Mouse (Mus musculus) heart, embryonic 12.5 days (tissue): ENCODE data around the gene Gm26602. TPM values are rescaled to one million over a fixed set of nuclear protein-coding genes. Genes with fewer than 3 reads are reported as not detected.
A peak's percentile ranks its signal among the peaks of the same experiment; 100 is the strongest.
"Not testable (repeated sequence)": the region's sequence is repeated elsewhere in the genome, so short reads cannot be mapped to it uniquely, and the experiment has no call there.

Experiments
- ATAC-seq: fragments of 200-750 bp; cut with Nextera tagmentation; 2 replicates; pipeline ENCODE4 v1.8.0; 2017; ENCODE audit warnings: moderate TSS enrichment, moderate library complexity; ENCODE audit not compliant: insufficient number of reproducible peaks, low FRiP score
- H3K27ac ChIP-seq: fragments of 300-500 bp; sonication (generic); 2 replicates; pipeline ENCODE4 v1.5.1; 2016; ENCODE audit warnings: mild to moderate bottlenecking, moderate library complexity; ENCODE audit not compliant: poor library complexity, severe bottlenecking
- H3K27me3 ChIP-seq: fragments of 300-500 bp; sonication (generic); replicated peaks from 2 replicates; pipeline ENCODE4 v1.6.1; 2016; ENCODE audit warnings: mild to moderate bottlenecking, moderate library complexity
- H3K36me3 ChIP-seq: fragments of 300-500 bp; sonication (generic); 2 replicates; pipeline ENCODE4 v1.6.1; 2016; ENCODE audit warnings: mild to moderate bottlenecking, moderate library complexity
- H3K4me1 ChIP-seq: fragments of 300-500 bp; sonication (generic); replicated peaks from 2 replicates; pipeline ENCODE4 v1.6.1; 2016; ENCODE audit warnings: mild to moderate bottlenecking
- H3K4me2 ChIP-seq: fragments of 300-500 bp; sonication (generic); 2 replicates; pipeline ENCODE4 v1.6.1; 2016; ENCODE audit warnings: mild to moderate bottlenecking, moderate library complexity
- H3K4me3 ChIP-seq: fragments of 300-500 bp; sonication (generic); 2 replicates; pipeline ENCODE4 v1.5.1; 2016; ENCODE audit warnings: mild to moderate bottlenecking
- H3K9ac ChIP-seq: fragments of 300-500 bp; sonication (generic); 2 replicates; pipeline ENCODE4 v1.6.1; 2016; ENCODE audit warnings: mild to moderate bottlenecking, moderate library complexity
- H3K9me3 ChIP-seq: fragments of 300-500 bp; sonication (generic); replicated peaks from 2 replicates; pipeline ENCODE4 v1.6.1; 2016; ENCODE audit warnings: mild to moderate bottlenecking, moderate library complexity
- WGBS: fragments of 180-500 bp; shearing (Covaris S2); methylation state at CpG from one replicate; pipeline ENCODE4 v1.1.7; 2016; 5-methylcytosine and 5-hydroxymethylcytosine counted together
- polyA plus RNA-seq: library from polyadenylated mRNA; unstranded; fragments of >200 nt; fragmentation: Nextera tagmentation; extraction: Ambion mirVana; gene quantifications from 2 replicates; pipeline ENCODE4 v1.2.1, GENCODE M21; 2016

Gene Gm26602
- polyA plus RNA-seq, 1 experiment from 2014 or later: 19.3 TPM

DNA sequence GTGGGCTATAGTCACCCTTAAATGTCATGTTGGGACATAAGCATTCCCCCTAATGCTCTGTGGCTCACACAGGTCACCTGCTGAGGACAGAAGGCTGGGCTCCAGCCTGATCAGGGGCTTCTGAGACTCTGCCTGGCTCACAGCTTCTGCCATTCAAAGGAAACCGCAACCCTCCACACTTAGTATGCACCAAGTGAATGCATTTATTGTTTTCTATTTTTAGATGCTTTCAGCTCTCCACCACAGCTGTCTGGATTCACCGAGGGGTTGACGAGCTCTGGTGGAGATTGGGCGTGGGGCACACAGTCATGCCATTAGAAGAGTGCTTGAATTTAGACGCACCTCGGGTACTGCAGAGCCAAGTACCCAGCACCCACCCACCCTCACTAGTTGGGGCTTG is 37.3 kb upstream of the Gm26602 start:
- 14% methylated on average over 6 of the region's 6 CpGs for WGBS
- Histone ChIP-seq H3K36me3 (no peaks in the 10 kb centered on the region), H3K4me3 (peak overlapping the region; percentile 63), H3K4me2 (peak overlapping the region; percentile 83), H3K4me1 (peaks cover 13% of the 10 kb centered on the region; the same call in 1 of the 2 replicates), H3K9me3 (no peaks in the 10 kb centered on the region), H3K9ac (no peak overlapping the region), H3K27me3 (peaks cover 12% of the 10 kb centered on the region), H3K27ac (no peak overlapping the region)
- no peak for ATAC-seq

DNA sequence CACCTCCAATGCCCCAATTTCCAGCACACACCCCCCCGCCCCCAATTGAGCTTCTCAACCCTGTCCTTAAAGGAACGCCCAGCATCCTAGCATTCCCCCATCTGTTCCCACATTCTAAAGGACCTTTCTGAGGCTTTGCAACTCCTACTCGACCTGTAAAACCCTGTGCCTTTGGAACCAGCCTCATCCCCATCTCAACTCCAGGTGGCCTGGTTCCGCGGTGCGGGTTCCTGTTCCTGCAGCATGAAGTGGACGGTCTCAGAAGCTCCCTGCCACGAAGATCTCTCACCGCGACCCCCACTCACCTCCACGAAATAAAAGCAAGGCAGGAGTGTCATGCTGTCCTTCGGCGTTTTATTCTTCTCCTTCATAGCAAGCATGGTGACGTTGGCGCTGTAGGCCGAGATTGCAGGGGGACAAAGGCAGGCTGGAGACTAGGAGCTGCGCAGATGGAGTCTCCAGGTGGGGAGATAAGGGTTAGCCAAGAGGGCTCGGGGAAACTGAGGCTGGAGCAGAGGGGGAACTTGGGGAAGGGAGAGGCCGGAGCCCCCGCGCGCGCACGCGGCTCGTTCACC is 36.9 kb upstream of the Gm26602 start:
- no peak overlapping the region for H3K27ac ChIP-seq
- H3K27me3 ChIP-seq: peaks cover 14% of the 10 kb centered on the region
- H3K4me3 ChIP-seq: peak overlapping the region; percentile 63
- ATAC-seq: peak; percentile 7; the same call in 1 of the 2 replicates
- no peaks in the 10 kb centered on the region for H3K36me3 ChIP-seq
- peak overlapping the region; percentile 76 for H3K9ac ChIP-seq
- 3% methylated on average over 26 of the region's 26 CpGs for WGBS
- H3K9me3 ChIP-seq: no peaks in the 10 kb centered on the region
- peaks cover 13% of the 10 kb centered on the region; the same call in 1 of the 2 replicates for H3K4me1 ChIP-seq
- H3K4me2 ChIP-seq: peak overlapping the region; percentile 83

DNA sequence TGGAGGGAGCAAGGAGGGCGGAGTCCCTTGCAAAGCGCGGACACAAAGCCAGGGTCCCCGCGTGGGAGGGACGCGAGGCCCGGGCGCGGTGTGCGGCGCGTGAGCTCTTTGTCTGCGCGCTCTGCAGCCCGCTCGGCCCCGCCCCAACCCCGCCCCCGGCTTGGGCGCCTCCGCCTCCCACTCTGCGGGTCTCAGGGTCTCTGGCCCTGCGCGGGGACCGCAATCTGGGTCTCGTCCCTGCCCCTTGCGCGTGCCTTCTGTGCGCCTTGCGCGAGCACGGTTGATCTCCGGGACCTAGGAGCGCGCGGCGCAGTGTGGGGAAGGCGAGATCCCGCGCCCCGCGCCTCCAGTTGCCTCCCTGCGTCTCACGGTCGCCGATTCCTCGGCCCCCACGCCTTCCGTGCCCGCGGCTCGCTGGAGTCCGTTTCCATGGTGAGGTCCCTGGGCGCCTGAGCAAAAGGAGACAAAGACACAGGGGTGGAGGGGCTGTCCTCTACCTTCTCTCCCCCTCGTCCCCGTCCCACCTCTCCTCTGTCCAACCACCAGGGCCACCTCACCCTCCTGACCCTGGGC is 36.3 kb upstream of the Gm26602 start, which contains the start of the genes Prtn3 and Plppr3:
Gene Prtn3, plus strand, starts transcription at position 187 of the 573 bp plus-strand sequence.
Gene Plppr3, minus strand, starts transcription at position 345 of the 573 bp plus-strand sequence.
- no peaks in the 10 kb centered on the region for H3K36me3 ChIP-seq
- peak within 1 kb of the TSS; percentile 83 for H3K4me2 ChIP-seq
- H3K4me3 ChIP-seq: peak within 1 kb of the TSS; percentile 63
- H3K27me3 ChIP-seq: peaks cover 14% of the 10 kb centered on the region
- under 1% methylated on average over 48 of the region's 57 CpGs for WGBS
- peak within 1 kb of the TSS; percentile 76 for H3K9ac ChIP-seq
- ATAC-seq: peak; percentile 59
- no peak within 1 kb of the TSS for H3K27ac ChIP-seq
- H3K4me1 ChIP-seq: peaks cover 15% of the 10 kb centered on the region; the same call in 1 of the 2 replicates
- no peaks in the 10 kb centered on the region for H3K9me3 ChIP-seq

DNA sequence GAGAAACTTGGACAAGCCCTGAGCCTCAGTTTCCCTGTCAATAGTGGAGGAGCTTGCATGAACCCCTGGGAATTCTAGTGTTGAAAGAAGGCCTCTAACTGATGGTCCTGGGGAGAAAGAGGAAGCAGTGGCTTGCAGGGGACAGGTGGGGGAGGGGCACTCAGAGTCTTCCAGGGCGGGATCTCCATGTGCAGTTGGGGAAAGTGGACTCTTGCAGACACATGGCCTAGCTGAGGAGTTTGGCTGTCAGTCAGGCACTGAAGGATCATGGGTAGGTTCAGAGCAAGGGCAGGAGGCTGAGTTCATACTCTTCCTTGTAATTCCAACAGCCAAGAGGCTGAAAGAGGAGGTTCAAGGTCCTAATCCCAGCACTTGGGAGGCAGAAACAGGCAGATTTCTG is 33.5 kb upstream of the Gm26602 start:
- ATAC-seq: no peak
- Histone ChIP-seq H3K27me3 (peaks cover 19% of the 10 kb centered on the region), H3K9me3 (no peaks in the 10 kb centered on the region), H3K27ac (no peak overlapping the region), H3K9ac (no peak overlapping the region), H3K36me3 (no peaks in the 10 kb centered on the region), H3K4me2 (no peak overlapping the region), H3K4me1 (peaks cover 27% of the 10 kb centered on the region), H3K4me3 (no peak overlapping the region)
- WGBS: 48% methylated on average over 1 of the region's 1 CpGs

DNA sequence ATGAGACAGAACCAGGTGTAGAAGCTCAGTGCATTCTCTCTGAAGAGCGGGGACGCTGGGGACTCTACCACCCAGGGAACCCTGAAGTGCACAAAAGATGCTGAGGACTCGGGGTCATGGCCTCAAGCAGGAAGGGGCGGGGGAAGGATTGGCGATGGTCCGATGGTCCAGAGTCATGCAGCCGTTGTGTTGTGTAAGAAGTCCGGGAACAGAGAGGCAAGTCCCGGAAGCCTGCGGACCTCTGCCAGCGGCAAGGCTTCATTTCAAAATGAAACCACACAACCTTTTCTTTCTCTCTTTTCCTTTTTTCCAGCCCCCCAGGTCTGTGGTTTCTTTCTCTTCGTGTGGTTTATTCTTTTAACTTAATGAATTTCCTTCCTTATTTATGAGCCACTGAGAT is 32.9 kb upstream of the Gm26602 start:
- Histone ChIP-seq H3K4me2 (no peak overlapping the region), H3K4me1 (peaks cover 33% of the 10 kb centered on the region), H3K27me3 (peaks cover 20% of the 10 kb centered on the region), H3K36me3 (no peaks in the 10 kb centered on the region), H3K9ac (no peak overlapping the region), H3K9me3 (no peaks in the 10 kb centered on the region), H3K27ac (no peak overlapping the region), H3K4me3 (no peak overlapping the region)
- 62% methylated on average over 12 of the region's 12 CpGs for WGBS
- ATAC-seq: no peak

DNA sequence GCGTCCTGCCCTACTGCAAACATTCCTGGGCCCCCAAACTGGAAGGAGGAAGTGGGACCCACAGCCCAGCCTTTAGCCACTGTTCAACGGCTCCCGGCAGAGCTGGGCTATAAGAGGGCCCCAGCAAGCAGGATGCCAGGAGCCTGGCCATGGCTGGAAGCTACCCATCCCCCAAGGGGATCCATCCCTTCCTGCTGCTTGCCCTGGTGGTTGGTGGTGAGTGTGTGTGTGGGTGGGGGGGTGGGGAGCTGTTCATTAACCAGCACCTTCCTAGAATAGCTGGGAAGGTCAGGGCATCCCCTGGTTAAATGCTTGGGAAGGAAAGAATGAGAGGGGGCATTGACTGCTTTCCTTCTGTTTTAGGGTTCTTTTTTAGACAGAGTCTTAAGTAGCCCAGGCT is 31.1 kb upstream of the Gm26602 start:
- ATAC-seq: no peak

DNA sequence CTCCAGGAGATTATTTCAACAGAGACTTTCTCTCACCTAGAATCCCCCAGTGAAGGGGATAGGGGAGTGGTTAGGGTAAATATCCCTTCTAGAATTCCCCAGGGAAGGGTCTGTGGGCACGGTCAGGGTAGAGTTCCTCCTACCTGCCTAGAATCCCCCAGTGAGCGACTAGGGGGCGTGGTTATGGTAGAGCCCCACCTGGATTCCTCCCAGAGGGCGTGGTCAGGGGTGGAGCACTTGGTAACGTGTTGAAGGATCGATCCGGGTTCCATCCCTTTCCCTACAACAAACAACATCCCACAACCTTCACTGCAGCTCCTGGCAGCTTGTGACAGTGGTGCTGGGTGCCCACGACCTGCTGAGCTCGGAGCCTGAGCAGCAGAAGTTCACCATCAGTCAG is 29.9 kb upstream of the Gm26602 start:
- Histone ChIP-seq H3K36me3 (no peaks in the 10 kb centered on the region), H3K27me3 (peaks cover 18% of the 10 kb centered on the region), H3K4me2 (no peak overlapping the region), H3K9ac (no peak overlapping the region), H3K4me1 (peaks cover 26% of the 10 kb centered on the region), H3K9me3 (no peaks in the 10 kb centered on the region), H3K4me3 (no peak overlapping the region), H3K27ac (no peak overlapping the region)
- 13% methylated on average over 9 of the region's 9 CpGs for WGBS
- ATAC-seq: no peak

More for the DNA sequence above, 31.1 kb upstream of the Gm26602 start:
- Histone ChIP-seq H3K27me3 (peaks cover 26% of the 10 kb centered on the region), H3K9me3 (no peaks in the 10 kb centered on the region), H3K4me2 (peak overlapping the region; percentile 11; the same call in 1 of the 2 replicates), H3K4me3 (no peak overlapping the region), H3K4me1 (peaks cover 30% of the 10 kb centered on the region), H3K9ac (peak overlapping the region; percentile 32; the same call in 1 of the 2 replicates), H3K27ac (no peak overlapping the region), H3K36me3 (no peaks in the 10 kb centered on the region)
- 32% methylated on average over 3 of the region's 3 CpGs for WGBS

DNA sequence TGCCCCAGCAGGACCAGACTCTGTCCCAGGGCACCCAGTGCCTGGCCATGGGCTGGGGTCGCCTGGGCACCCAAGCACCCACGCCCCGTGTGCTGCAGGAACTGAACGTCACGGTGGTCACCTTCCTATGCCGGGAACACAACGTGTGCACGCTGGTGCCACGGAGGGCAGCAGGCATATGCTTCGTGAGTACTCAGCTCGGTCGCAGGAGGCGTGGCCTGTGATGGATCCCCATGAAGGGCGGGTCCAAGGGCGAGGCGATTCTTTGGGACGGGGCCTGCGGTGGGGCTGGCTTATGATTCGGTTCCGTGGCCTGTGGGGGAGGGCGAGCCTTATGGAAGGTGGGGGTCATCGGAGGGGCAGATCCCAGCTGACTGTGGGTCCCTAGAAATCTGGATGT is 28.7 kb upstream of the Gm26602 start:
- Histone ChIP-seq H3K27ac (no peak overlapping the region), H3K9ac (peak overlapping the region; percentile 58), H3K27me3 (peaks cover 18% of the 10 kb centered on the region), H3K4me1 (peaks cover 26% of the 10 kb centered on the region), H3K9me3 (no peaks in the 10 kb centered on the region), H3K4me2 (peak overlapping the region; percentile 65), H3K36me3 (no peaks in the 10 kb centered on the region), H3K4me3 (peak overlapping the region; percentile 20)
- no peak for ATAC-seq
- WGBS: 10% methylated on average over 22 of the region's 22 CpGs

DNA sequence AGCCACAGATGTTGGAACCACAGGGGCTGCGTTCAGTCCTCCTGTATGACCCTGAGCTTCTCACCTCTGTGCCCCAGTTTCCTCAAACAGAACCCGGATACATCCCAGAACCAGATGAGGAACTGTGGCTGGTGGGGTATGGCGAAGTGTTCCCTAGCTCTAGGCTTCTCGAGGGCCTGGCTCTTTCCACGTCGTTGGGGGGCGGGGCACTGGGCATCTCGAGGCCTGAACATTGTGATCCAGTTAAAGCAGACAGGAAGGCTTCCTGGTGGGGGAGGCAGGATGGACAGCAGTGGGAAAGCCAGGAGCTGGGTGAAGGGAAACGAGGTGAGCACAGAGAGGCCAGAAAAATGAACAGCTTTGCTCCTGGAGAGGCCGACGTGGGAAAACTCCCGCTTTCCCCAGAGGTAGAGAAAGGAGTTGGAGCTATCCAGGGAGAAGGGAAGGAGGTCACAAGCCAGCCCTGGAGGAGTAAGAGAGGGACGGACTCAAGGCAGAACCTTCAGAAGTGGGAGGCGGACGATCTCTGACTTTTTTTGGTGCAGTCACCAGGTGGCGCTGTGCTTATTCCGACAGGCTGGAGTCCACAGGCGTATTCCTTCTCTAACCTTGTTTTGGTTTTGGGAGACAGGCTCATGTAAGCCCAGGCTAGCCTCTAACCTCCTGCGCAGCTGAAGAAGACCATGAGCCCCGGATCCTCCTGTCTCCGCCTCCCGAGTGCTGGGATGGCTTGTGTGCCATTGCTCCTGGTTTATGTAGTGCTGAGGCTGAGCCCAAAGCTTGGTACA is 27.2 kb upstream of the Gm26602 start:
- 16% methylated on average over 22 of the region's 22 CpGs for WGBS
- Histone ChIP-seq H3K27ac (no peak overlapping the region), H3K27me3 (peaks cover 24% of the 10 kb centered on the region), H3K36me3 (no peaks in the 10 kb centered on the region), H3K9me3 (no peaks in the 10 kb centered on the region), H3K4me1 (peaks cover 26% of the 10 kb centered on the region), H3K4me3 (no peak overlapping the region), H3K4me2 (peak overlapping the region; percentile 37; the same call in 1 of the 2 replicates), H3K9ac (0 out of 2 replicates have a peak overlapping the region, but pooled peaks have one; percentile 21)
- ATAC-seq: no peak

DNA sequence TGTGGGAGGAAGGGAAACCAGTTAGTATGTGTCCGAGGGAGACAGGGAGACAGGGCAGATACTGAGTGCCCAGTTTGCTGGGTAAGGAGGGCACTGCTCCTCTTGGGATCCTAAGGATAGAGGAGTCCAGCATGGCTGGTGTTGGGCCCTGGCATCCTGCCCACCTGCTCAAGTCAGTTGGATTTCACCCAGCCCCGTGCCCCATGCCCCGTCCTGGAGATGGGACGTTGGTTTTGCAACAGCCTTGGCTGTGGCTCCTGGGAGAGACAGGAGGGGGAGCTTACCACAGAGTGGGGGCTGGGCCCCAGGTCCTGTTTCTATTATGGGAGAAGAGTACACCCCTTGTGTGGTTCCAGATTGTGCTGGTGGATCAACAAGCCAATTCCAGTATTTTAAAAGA is 26.2 kb upstream of the Gm26602 start:
- Histone ChIP-seq H3K9me3 (no peaks in the 10 kb centered on the region), H3K27ac (no peak overlapping the region), H3K36me3 (no peaks in the 10 kb centered on the region), H3K4me3 (no peak overlapping the region), H3K27me3 (peaks cover 21% of the 10 kb centered on the region), H3K4me1 (peaks cover 23% of the 10 kb centered on the region), H3K9ac (no peak overlapping the region), H3K4me2 (no peak overlapping the region)
- ATAC-seq: no peak
- WGBS: 61% methylated on average over 4 of the region's 4 CpGs

DNA sequence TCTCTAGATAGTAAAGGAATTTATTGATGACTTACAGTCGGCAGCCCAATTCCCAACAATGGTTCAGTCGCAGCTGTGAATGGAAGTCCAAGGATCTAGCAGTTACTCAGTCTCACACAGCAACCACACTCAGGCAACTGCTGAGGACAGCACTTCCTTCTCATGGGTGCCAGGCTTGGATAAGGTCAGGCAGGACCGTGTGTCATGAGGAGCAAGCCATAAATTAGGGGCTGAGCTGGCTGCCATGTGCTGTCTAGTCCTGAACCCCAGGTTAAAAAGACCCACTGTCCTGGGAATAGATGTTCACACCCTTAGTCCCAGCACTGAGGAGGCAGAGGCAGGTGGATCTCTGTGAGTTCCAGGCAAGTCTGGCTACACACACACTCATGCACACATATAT is 25.7 kb upstream of the Gm26602 start:
- H3K4me2 ChIP-seq, H3K9me3 ChIP-seq, H3K36me3 ChIP-seq, ATAC-seq, H3K9ac ChIP-seq, H3K27ac ChIP-seq, H3K4me3 ChIP-seq: not testable (repeated sequence)
- Histone ChIP-seq H3K4me1 (peaks cover 18% of the 10 kb centered on the region), H3K27me3 (peaks cover 21% of the 10 kb centered on the region)
- WGBS: 69% methylated on average over 3 of the region's 3 CpGs
